Mouse (Mus musculus) thymus, postnatal 4 days (tissue): ENCODE data around the gene Frmd4a.
"Not testable (repeated sequence)": the region's sequence is repeated elsewhere in the genome, so short reads cannot be mapped to it uniquely, and the experiment has no call there.

Experiments used
- DNase-seq: peaks from one replicate; pipeline ENCODE4 v3.0.0; 2021

Frmd4a gene

GRCm38 (mm10) chr2:4291671-4292070, 274.2 kb downstream of the Frmd4a start:
- no peak for DNase-seq

- no peak for DNase-seq
Observed at GRCm38 (mm10) chr2:4293726-4294125, 276.2 kb downstream of the Frmd4a start.

GRCm38 (mm10) chr2:4295641-4296040, 278.1 kb downstream of the Frmd4a start:
- no peak for DNase-seq

- no peak for DNase-seq
Observed at GRCm38 (mm10) chr2:4296881-4297280, 279.4 kb downstream of the Frmd4a start.

- no peak for DNase-seq
Observed at GRCm38 (mm10) chr2:4298325-4299215, 281.1 kb downstream of the Frmd4a start.

GRCm38 (mm10) chr2:4299593-4299992, 282.1 kb downstream of the Frmd4a start:
- DNase-seq: no peak

- no peak for DNase-seq
Observed at GRCm38 (mm10) chr2:4300383-4300811, 282.9 kb downstream of the Frmd4a start.

GRCm38 (mm10) chr2:4300816-4301215, 283.3 kb downstream of the Frmd4a start:
- DNase-seq: no peak

- no peak for DNase-seq
Observed at GRCm38 (mm10) chr2:4301256-4301655, 283.7 kb downstream of the Frmd4a start.

- no peak for DNase-seq
Observed at GRCm38 (mm10) chr2:4301692-4302091, 284.2 kb downstream of the Frmd4a start.

- no peak for DNase-seq
Observed at GRCm38 (mm10) chr2:4302119-4302518, 284.6 kb downstream of the Frmd4a start.

GRCm38 (mm10) chr2:4307076-4307475, 289.6 kb downstream of the Frmd4a start:
- no peak for DNase-seq

- no peak for DNase-seq
Observed at GRCm38 (mm10) chr2:4314545-4314944, 297.0 kb downstream of the Frmd4a start.

GRCm38 (mm10) chr2:4316589-4316988, 299.1 kb downstream of the Frmd4a start:
- DNase-seq: peak; percentile 16

GRCm38 (mm10) chr2:4318134-4318533, 300.6 kb downstream of the Frmd4a start:
- DNase-seq: no peak

- no peak for DNase-seq
Observed at GRCm38 (mm10) chr2:4326241-4327010, 308.9 kb downstream of the Frmd4a start.

- DNase-seq: no peak
Observed at GRCm38 (mm10) chr2:4327011-4327340, 309.5 kb downstream of the Frmd4a start.

- DNase-seq: no peak
Observed at GRCm38 (mm10) chr2:4332441-4332840, 314.9 kb downstream of the Frmd4a start.

- DNase-seq: no peak
Observed at GRCm38 (mm10) chr2:4334201-4334600, 316.7 kb downstream of the Frmd4a start.

- DNase-seq: no peak
Observed at GRCm38 (mm10) chr2:4334936-4335335, 317.4 kb downstream of the Frmd4a start.

GRCm38 (mm10) chr2:4335881-4336280, 318.4 kb downstream of the Frmd4a start:
- no peak for DNase-seq

- DNase-seq: not testable (repeated sequence)
Observed at GRCm38 (mm10) chr2:4338290-4338689, 320.8 kb downstream of the Frmd4a start.

- DNase-seq: no peak
Observed at GRCm38 (mm10) chr2:4339128-4339527, 321.6 kb downstream of the Frmd4a start.
